In genomic region chr4:46342711-46343286, GRCm38 (mm10) we compare ENCODE assay signal across 11 mouse cellular contexts. TPM values are rescaled to one million over a fixed set of nuclear protein-coding genes. Genes with fewer than 3 reads are reported as not detected.
A peak's percentile ranks its signal among the peaks of the same experiment; 100 is the strongest.
DNase-seq lines count a peak whose midpoint lies in the region; ATAC-seq and TF ChIP-seq lines count a peak whose summit lies in the region.
"Had no signal": no experiment of that assay in that cellular context is flagged by ENCODE, and none has a peak within 500 bp of the region (broad histone marks: within the 10 kb centered on the region; RNA-seq: fewer than 3 reads in every experiment).

No protein-coding gene starts in this region.

- no peaks in the 10 kb centered on the region for H3K9me3 ChIP-seq in intestine, embryonic 15.5 days
- no peaks in the 10 kb centered on the region for H3K9me3 ChIP-seq in intestine, postnatal 0 days (ENCODE audit: control insufficient read depth)
- no peaks in the 10 kb centered on the region for H3K9me3 ChIP-seq in embryonic facial prominence, embryonic 12.5 days
- no peaks in the 10 kb centered on the region for H3K9me3 ChIP-seq in midbrain, embryonic 13.5 days
- H3K9me3 ChIP-seq: liver, embryonic 15.5 days had no signal

- H3K27ac ChIP-seq in intestine, embryonic 15.5 days = no peak overlapping the region
- no peak overlapping the region for H3K27ac ChIP-seq in intestine, postnatal 0 days (ENCODE audit: low read depth, low read length)
- no peak overlapping the region for H3K27ac ChIP-seq in embryonic facial prominence, embryonic 12.5 days
- H3K27ac ChIP-seq in midbrain, embryonic 13.5 days = no peak overlapping the region
- H3K27ac ChIP-seq: liver, embryonic 15.5 days had no signal

- peak overlapping the region; percentile 34 for H3K4me2 ChIP-seq in intestine, embryonic 15.5 days (replicated peaks)
- no peak overlapping the region for H3K4me2 ChIP-seq in intestine, postnatal 0 days (replicated peaks; ENCODE audit: low read depth)
- peak overlapping the region; percentile 46 for H3K4me2 ChIP-seq in embryonic facial prominence, embryonic 12.5 days (replicated peaks)
- peak overlapping the region; percentile 30 for H3K4me2 ChIP-seq in midbrain, embryonic 13.5 days (replicated peaks)
- H3K4me2 ChIP-seq: liver, embryonic 15.5 days had no signal

- H3K4me1 ChIP-seq in intestine, embryonic 15.5 days (replicated peaks) = peaks cover 22% of the 10 kb centered on the region
- H3K4me1 ChIP-seq in intestine, postnatal 0 days (replicated peaks; ENCODE audit: control insufficient read depth, insufficient read depth, low read length) = no peaks in the 10 kb centered on the region
- peaks cover 14% of the 10 kb centered on the region for H3K4me1 ChIP-seq in embryonic facial prominence, embryonic 12.5 days
- peaks cover 26% of the 10 kb centered on the region for H3K4me1 ChIP-seq in midbrain, embryonic 13.5 days (replicated peaks)

- no peaks in the 10 kb centered on the region for H3K36me3 ChIP-seq in intestine, embryonic 15.5 days
- no peaks in the 10 kb centered on the region for H3K36me3 ChIP-seq in intestine, postnatal 0 days (ENCODE audit: control insufficient read depth, insufficient read depth)
- no peaks in the 10 kb centered on the region for H3K36me3 ChIP-seq in embryonic facial prominence, embryonic 12.5 days
- no peaks in the 10 kb centered on the region for H3K36me3 ChIP-seq in midbrain, embryonic 13.5 days
- H3K36me3 ChIP-seq: liver, embryonic 15.5 days had no signal

- 0 out of 2 replicates have a peak overlapping the region, but pooled peaks have one; percentile 9 for H3K4me3 ChIP-seq in intestine, embryonic 15.5 days (replicated peaks)
- H3K4me3 ChIP-seq in intestine, postnatal 0 days (ENCODE audit: low read depth, low read length) = no peak overlapping the region
- peak overlapping the region; percentile 41 for H3K4me3 ChIP-seq in embryonic facial prominence, embryonic 12.5 days
- H3K4me3 ChIP-seq in midbrain, embryonic 13.5 days (replicated peaks) = no peak overlapping the region
- H3K4me3 ChIP-seq: liver, embryonic 15.5 days had no signal

- H3K27me3 ChIP-seq in intestine, embryonic 15.5 days (replicated peaks) = peaks cover 97% of the 10 kb centered on the region
- peaks cover 96% of the 10 kb centered on the region for H3K27me3 ChIP-seq in intestine, postnatal 0 days (replicated peaks; ENCODE audit: control insufficient read depth, insufficient read depth, low read length)
- H3K27me3 ChIP-seq in embryonic facial prominence, embryonic 12.5 days = peaks cover 97% of the 10 kb centered on the region
- peaks cover 100% of the 10 kb centered on the region for H3K27me3 ChIP-seq in midbrain, embryonic 13.5 days

- no peak overlapping the region for H3K9ac ChIP-seq in intestine, embryonic 15.5 days
- H3K9ac ChIP-seq in intestine, postnatal 0 days (ENCODE audit: low read depth, low read length) = no peak overlapping the region
- H3K9ac ChIP-seq in embryonic facial prominence, embryonic 12.5 days = no peak overlapping the region
- no peak overlapping the region for H3K9ac ChIP-seq in midbrain, embryonic 13.5 days (replicated peaks)
- H3K9ac ChIP-seq: liver, embryonic 15.5 days had no signal

- under 1% methylated on average over 28 of the region's 28 CpGs for WGBS in intestine, embryonic 15.5 days
- under 1% methylated on average over 28 of the region's 28 CpGs for WGBS in intestine, postnatal 0 days
- 1% methylated on average over 28 of the region's 28 CpGs for WGBS in embryonic facial prominence, embryonic 12.5 days
- WGBS in midbrain, embryonic 13.5 days = under 1% methylated on average over 19 of the region's 28 CpGs

- no peak for ATAC-seq in intestine, embryonic 15.5 days
- no peak for ATAC-seq in intestine, postnatal 0 days
- ATAC-seq in embryonic facial prominence, embryonic 12.5 days (ENCODE audit: insufficient number of reproducible peaks, insufficient read depth, low FRiP score, low TSS enrichment) = peak; percentile 84; the same call in 1 of the 2 replicates
- 0 out of 2 replicates have a peak, but pooled peaks have one; percentile 24 for ATAC-seq in midbrain, embryonic 13.5 days
- ATAC-seq: inflammation-experienced regulatory T-cells, adult 6 months had no signal

- peak; percentile 56 for DNase-seq in ZHBTc4 (ENCODE audit: low read depth, low spot score)
- no peak for DNase-seq in cerebellum, adult 11 months
- no peak for DNase-seq in ovary, postnatal 14 days (ENCODE audit: low spot score)
- DNase-seq: right cerebral cortex, adult 18-20 months had no signal

- no peak for TF ChIP-seq CTCF in intestine, postnatal 0 days (IDR thresholded peaks at IDR 0.05; ENCODE audit: low read depth)

RNA-seq across cellular contexts. Expression of gene Foxe1, which starts 0.6 kb away (rescaled TPM):
- not detected in 2 replicates for polyA plus RNA-seq in intestine, embryonic 15.5 days (2015; fragmentation: Nextera tagmentation; extraction: Ambion mirVana)
- polyA plus RNA-seq in intestine, postnatal 0 days (2015; fragmentation: Nextera tagmentation; extraction: Ambion mirVana) = not detected in 2 replicates
- polyA plus RNA-seq in embryonic facial prominence, embryonic 12.5 days (2016; fragmentation: Nextera tagmentation; extraction: Ambion mirVana) = 1.8 and 3.0 TPM in 2 replicates
- not detected in 2 replicates for polyA plus RNA-seq in midbrain, embryonic 13.5 days (2015; fragmentation: Nextera tagmentation; extraction: Ambion mirVana)
- polyA plus RNA-seq: cortical plate, adult 2 months; inflammation-experienced regulatory T-cells, adult 6 months; liver, embryonic 15.5 days had no signal

RNA-seq across cellular contexts. Expression of gene Trmo, which starts 46.4 kb away (rescaled TPM):
- 11.2 and 11.5 TPM in 2 replicates for polyA plus RNA-seq in intestine, embryonic 15.5 days (2015; fragmentation: Nextera tagmentation; extraction: Ambion mirVana)
- polyA plus RNA-seq in intestine, postnatal 0 days (2015; fragmentation: Nextera tagmentation; extraction: Ambion mirVana) = 5.9 and 7.0 TPM in 2 replicates
- 8.2 and 9.7 TPM in 2 replicates for polyA plus RNA-seq in embryonic facial prominence, embryonic 12.5 days (2016; fragmentation: Nextera tagmentation; extraction: Ambion mirVana)
- polyA plus RNA-seq in midbrain, embryonic 13.5 days (2015; fragmentation: Nextera tagmentation; extraction: Ambion mirVana) = 7.8 and 9.2 TPM in 2 replicates

Comparison
In these comparisons a context has a peak if more than half of its experiments do, and no peak if none do; other contexts are left out.
1. H3K4me3 ChIP-seq: peak in intestine, embryonic 15.5 days (single experiment) and embryonic facial prominence, embryonic 12.5 days (single experiment); none in intestine, postnatal 0 days (single experiment) and midbrain, embryonic 13.5 days (single experiment).
2. ATAC-seq: peak in embryonic facial prominence, embryonic 12.5 days (single experiment) and midbrain, embryonic 13.5 days (single experiment); none in intestine, embryonic 15.5 days (single experiment) and intestine, postnatal 0 days (single experiment).